Mouse (Mus musculus) left cerebral cortex, adult 9 months (tissue): ENCODE measurements around the gene Fkbp2.

ENCODE experiments used
- DNase-seq, 2 experiments: peaks; one replicate each; pipeline ENCODE4 v3.0.0; 2022; ENCODE audit warnings: low spot score in 2 of 2

Gene Fkbp2

DNA sequence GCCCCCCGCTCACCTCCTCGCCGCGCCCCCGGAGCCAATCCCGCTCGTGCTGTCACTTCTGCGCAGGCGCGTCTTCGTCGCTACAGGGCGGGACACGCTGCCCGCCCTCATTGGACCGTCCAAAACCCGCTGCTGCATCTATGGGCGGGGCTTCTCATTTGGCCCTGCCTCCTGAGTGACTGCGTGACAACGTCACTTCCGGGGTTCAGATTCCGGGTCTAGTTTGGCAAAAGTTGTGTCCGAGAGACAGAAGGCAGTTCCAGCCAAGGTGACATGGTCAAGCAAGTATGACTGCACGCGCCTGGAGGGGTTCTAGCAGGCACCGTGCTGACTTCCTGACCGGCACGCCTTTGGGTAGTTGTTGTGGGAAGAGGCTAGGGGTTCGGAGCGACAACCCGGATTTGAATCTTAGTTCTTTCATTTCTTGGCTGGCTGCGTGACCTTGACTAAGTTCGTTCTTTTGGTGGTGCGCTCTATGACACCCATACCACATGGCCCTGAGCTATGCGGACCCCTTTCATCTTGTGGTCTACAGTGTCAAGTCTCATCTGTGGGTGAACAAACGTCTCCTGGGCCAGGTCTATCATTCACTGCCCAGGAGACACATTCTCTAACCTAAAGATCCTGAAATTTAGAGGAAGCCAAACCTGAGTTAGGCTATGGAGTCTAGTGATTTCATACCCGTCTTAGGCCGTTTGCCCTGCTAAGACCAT is at the start of gene Fkbp2:
Fkbp2 (minus strand) TSS at position 121 of the 713 bp plus-strand sequence.
- DNase-seq, result peak; percentile 97 to 98

DNA sequence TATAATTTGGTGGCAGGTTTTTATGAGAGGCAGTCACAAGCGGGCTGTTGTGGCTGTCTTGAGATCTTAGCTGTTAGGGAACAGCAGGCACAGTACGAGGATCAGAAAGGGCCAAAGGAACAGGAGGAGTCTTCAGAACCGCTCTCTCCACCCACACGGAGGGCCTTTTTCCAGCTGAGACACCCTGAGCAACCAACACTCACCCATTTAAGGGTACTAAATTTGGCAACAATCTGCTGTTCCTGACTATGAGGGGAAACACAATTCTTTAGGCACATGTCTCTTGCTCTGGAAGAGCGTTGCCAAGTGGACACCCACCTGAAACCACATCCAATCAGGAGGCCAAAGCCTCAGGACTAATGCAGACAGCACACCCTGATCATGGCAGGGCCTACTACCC is 49.2 kb upstream of the Fkbp2 start:
- peak; percentile 70 to 80 for DNase-seq

DNA sequence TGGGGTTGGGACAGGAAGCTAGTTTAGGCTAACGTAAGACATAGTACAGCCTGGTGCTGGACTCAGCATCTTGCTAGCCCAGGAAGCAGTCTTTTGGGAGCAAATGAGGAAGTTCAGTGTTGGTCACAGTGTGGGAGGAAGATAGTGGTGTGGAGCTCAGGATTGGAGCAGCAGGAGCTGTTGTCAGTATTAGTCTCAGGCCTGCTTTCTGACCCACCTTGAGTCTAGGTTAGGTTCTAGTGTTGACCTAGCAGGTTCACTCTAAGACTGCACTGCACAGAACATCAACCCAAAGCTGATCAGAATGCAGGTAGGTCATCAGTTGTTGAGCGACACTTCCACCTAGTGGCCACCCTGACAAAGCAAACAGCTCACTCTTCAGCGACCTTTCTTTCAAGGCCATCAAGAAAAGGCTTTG is 39.9 kb upstream of the Fkbp2 start:
- DNase-seq, result no peak

DNA sequence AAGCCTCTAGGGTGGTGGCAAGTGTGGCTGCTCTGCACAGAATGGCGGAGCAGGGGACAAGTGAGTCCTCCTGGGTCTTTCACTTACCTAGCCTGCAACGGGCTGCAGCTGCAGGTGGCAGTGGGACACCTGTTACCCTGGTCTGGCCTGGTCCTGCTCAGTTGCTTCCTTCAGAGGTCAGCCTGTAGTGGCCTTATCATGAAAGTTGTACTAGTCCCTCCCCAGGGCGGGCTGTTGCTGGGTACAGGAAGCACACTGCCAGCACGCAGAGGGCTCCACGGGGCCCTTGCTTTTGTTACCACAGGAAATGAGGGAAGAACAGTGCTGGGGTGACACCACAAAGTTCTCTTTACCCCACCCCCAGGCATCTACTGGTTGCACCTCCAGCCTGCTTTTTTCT is 38.9 kb upstream of the Fkbp2 start, which contains the start of gene Fermt3:
Fermt3 (minus strand) TSS at position 279 of the 400 bp plus-strand sequence.
- peak in 1 of 2 experiments; percentile 36 for DNase-seq

DNA sequence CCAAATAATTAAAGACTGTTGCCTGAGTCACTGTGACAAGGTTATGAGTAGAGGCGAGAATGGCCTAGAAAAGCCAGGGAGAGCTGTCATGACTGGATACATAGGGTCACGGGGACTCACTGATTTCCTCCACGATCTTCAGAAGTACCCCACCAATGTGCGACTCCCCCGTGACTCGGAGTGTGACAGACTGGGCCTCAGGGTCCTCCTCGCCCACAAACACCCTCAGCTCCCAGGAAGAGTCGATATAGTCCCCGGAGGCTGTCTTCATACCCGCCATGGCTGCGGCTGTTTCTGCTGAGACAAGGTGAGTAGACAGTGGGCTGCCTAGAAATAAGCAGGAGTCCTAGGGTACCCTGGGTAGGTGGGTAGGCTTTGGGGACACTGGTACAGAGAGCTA is 38.2 kb upstream of the Fkbp2 start:
- DNase-seq, result no peak

DNA sequence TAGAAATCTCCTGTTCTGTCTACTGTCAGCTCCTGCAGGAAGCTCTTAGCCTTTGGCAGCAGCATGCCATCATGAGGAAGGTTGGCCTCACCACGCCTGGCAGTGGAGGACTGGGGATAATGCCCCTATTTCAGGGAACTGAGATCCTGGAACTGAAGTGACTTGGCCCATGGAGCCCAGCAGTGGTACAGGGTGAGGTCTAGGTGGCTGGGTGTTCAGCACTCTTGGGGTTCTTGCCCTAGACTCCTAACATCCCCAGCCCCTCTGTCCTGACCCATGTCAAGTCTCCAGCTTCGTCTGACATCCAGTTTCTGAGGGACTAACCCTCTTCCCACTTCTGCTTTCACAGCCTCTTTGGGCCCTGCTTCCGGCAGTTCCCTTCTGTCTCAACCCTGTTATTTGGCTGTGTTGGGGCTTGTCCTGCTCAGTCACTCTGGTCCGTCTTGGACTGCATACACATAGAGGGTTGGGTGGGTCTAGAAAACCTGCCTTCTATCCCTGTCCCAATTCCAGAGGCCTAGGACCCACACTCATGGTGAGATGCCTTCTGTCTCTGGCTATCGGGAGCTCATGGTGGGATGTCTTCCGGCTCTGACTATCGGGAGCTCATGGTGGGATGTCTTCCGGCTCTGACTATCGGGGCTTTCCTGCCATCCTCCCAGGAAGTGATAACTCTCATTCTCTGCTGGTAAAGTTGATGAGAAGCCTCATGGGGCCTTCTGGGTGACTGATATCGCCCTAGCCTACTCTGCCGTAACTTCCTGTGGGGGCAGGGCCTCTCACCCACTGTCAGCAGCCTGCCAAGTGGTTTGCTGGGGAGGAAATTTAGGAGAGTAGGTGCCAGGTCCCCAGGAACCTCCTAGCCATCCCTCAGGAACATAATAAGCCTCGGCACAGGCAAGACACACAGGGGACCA is 37.5 kb upstream of the Fkbp2 start:
- DNase-seq, result no peak

DNA sequence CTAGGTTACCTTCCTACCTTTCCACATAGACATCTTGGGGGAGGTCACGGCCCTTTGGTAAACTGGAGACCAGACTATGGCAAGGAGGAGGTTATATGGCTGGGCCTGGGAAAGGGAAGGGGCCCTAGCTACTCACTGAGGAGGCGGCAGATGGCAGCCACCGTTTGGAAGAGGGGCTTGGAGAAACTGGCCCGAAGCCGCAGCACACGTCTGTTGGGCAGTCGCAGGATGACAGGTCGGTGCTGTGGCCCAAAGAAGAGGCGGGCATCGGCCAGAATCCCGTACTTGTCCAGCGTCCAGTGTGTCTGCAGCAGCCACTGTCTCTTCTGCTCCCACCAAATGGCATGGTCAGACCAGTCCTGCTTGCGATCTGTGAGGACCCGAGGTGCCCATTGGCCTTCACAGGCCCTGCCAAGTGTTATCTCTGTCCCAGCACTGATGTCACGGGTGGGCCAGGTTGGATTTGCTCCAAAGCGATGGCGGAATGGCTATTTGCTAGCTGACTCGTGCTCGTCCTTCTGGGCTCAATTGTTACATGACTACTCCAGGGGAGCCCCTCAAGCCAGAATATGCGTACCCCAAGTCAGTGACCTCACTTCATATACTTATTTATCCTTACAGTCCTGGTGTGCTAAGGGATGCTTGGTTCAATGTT is 34.3 kb upstream of the Fkbp2 start:
- no peak for DNase-seq

DNA sequence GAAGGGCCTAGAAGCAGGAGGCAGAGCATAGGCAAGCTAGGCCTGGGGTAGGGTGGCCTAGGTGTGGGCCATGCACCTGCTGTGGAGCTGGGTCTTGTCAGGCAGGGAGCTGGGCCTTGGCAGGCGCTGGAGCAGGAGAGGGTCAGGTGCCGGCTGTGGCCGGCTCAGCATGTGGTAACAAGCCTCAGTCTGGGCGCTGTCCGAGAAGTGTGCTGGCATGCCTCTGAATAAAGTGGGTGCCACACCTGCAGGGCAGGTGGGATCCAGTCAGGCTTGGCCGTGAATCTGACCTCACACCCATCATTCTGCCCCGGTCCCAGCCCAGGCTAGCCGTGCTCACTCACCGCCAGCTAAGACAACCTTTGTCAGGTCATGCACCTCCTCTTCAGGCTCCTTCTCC is 33.7 kb upstream of the Fkbp2 start:
- no peak for DNase-seq

DNA sequence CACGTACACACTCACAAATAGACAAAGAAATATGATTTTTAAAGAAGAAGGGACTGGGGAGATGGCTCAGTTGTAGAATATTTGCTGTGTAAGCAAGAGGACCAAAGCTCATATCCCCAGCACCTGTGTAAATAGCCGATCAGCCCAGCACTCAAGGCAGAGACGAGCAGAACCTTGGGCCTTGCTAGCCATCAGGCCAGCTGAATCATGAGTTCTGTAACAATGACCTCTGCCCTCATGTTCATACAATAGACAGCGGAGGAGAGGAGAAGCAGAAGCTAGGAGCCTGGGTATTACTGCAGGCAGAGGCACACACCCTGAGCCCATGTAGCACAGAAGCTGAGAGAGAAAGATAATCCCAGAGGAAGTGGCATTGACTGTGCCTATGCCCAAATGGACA is 32.1 kb upstream of the Fkbp2 start:
- DNase-seq, result no peak

DNA sequence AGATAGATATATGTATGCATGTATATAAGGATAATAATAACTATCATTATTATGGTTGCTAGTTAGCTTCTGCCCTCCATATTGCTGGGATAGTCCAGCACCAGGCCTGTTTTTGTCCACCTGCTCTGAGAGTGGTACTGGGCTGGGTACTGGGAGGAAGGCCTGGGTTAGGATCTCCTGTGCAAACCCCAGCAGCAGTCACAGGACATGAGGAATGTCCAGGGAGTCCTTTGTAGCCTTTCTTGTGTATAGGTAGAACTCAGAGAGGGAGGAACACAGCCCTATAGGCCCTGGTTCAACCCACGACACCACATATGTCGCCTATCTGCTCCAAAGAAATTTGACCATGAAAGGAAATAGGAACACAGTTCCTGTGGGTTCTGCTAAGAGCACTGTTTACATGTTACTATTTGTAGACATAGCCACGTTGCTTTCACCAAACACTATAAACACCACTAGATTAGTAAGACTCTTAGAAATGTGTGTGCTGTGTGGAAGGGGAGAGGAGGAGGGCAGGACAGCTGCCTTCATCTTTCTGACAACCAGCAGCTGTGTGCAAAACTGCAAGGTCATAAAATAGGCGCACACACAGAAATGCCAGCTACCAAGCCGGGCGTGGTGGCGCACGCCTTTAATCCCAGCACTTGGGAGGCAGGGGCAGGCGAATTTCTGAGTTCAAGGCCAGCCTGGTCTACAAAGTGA is 26.7 kb upstream of the Fkbp2 start:
- DNase-seq, result no peak

DNA sequence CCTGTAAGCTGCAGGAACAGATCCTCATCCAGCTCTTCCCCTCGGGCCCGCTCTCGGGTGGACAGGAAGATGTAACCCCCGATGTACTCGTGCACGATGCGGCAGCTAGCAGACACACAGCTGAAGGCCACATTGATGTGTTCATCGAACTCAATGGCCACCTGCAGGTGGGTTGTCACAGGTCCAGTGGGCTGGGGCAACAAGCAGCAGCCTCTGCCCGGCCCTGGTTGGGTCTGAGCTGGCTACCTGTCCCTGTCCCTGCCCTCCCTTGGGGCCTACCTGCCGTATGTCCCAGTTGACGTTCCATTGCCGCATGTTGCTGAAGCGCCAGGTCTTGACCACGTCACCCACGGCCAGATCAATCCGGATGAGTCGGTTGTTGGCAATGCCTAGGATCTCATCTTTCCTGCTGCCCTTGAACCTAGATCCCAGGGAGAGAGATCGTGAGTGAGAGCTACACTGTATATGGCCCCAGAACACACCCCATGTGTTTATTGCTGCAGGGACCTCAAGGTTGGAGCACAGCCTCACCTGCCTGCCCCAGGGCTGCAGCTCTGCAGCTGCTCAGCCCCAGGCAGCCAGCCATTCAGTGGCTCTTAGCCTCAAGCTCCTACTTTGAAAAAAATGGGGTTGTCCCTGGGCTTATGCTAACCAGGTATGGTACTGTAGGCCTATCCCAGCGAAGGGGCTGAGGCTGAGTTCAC is 19.2 kb upstream of the Fkbp2 start:
- no peak for DNase-seq

DNA sequence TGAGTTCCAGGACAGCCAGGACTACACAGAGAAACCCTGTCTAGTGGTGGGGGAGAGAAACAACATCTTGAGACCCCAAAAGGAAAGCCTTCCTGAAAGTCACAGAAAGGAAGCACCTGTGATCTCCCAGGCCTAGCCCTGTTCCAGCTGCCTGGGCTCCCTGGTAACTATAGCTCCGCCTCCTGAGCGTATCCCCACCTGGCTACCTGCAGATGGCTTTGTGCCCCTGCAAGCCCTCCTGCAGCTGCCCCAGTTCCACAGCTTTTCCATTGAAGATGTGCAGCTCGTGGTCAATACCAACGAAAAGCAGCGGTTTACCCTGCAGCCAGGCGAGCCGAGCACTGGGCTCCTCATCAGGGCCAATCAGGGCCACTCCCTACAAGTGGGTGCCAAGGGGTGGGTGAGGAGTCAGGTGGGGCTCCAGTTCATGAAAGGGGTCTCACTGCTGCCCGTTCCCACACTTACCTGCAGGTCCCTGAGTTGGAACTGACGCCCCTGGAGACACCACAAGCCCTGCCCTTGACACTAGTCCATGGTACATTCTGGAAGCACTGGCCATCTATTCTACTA is 17.5 kb upstream of the Fkbp2 start:
- no peak for DNase-seq

DNA sequence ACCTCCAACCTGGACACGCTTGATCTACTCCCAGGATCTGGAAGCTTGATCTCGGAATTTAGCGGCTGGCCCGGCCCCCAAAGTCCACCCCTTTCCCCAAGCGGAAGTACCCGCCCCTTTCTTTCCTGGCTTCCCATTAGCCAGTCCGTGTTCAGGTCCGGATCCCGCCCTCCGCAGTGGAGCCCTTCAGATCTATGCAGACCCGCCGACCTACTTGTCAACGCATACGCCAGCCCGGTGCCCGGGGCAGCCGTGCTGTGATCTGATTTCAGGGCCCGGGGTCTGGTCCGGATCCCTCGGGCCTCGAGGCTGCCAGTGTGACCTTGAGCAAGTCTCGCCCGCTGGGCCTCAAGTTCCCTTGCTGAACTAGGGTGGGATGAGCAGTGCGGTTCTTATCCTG is 15.7 kb upstream of the Fkbp2 start, which contains the start of the genes Nudt22 and Trpt1:
Nudt22 (minus strand) TSS at position 112 of the 400 bp plus-strand sequence.
Trpt1 (plus strand) TSS at position 126 of the 400 bp plus-strand sequence.
- peak in 1 of 2 experiments; percentile 86 for DNase-seq

DNA sequence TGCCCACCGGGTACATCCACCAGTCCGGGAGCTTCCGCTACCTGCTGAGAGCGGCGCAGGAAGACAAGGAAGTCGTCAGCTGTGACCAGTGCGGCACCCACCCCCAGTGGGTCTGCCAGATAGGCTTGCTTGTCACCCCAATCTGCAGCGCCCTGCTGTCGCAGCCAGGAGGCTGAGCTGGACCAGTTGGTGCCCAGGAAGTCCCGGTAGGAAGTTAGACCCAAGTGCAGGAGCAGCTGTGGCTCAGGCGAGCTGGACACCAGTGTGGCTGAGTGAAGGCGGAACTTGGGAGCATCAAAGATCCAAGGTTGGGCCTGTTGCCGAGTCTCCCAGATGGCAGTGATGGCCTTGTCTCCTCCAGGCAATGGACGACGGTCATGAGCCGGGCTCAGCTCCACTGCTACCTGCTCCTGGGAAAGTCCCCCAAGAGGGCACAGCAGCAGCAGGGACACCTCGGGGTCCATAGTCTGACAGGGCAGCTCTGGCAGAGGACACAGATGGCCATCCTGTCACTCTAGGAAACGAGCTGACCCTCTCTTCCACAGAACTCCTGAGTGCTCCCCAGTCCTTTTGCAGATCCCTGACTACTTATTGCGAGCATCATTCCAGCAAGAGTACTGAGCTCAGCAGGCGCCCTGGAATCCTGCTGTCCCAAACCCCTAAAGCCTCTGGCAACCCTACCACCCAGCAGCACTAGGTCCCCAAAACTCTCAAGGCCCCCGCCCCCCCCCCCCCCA is 15.1 kb upstream of the Fkbp2 start:
- no peak for DNase-seq

DNA sequence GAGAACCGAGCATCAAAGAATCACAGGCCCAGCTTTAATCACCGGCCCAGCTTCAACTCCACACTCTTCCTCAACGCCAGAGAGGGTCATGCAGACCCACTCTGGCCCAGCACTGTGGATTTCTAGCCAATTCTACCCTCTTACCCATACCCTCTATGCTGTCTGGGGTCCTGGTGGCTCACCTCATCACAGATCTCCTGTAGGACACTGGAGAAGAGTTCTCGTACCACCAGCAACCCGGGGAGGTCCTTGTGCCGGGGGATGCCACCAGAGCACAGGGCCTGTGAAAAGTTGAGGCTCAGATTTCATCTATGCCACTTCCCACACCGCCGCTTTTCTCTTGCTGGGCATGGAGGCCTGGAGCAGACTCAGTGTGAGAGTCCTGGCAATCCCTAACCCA is 14.2 kb upstream of the Fkbp2 start:
- DNase-seq, result no peak

DNA sequence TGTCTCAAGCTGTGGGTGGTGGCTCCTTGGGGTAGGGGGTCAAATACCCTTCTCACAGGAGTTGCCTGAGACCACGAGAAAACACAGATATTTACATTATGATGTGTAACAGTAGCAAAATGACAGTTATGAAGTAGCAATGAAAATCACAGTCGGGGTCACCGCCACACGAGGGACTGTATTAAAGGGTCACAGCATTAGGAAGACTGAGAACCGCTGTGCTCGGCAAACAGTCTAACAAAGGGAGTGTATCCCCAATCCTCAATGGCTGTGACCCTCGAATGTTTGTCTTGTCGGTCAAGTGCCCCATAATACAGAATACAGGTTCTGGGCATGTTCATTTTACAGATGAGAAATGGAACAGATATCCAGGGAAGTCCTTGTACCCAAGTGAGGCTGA is 13.7 kb upstream of the Fkbp2 start:
- no peak for DNase-seq

DNA sequence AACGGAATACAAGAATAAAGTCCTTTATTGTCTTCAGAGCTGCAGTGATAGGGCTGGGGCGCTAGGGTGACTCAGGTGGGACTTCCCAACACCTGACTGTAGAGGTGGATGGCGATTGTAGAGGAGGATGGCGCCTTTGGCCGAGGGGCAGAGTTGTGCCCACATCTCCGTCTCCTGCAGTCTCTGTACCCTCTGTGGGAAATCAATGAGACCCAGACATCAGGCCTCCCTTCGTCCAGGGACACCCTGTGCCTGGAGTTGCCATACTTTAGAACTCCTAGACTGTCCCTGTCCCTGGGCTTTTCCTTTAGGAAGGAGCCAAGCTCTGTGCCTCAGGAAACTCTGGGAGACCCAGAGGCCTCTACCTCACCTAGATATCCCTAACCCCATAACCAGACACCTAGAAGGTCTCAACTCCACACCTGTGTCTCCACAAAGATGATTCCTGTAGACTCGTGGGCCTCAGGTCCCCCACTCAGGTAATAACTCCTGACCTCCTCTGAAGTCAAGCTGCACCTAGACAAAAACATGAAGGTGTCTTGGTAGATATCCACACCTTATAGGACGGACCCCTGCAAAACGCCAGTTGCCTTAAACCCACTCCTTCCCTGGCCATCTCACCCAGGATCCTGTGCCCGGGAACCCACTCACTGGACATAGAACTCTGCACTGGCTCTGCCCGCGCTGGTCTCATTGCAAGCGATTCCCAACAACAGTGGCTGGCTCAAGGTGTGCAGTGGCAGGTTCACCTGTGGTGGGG is 12.9 kb upstream of the Fkbp2 start:
- DNase-seq, result no peak

DNA sequence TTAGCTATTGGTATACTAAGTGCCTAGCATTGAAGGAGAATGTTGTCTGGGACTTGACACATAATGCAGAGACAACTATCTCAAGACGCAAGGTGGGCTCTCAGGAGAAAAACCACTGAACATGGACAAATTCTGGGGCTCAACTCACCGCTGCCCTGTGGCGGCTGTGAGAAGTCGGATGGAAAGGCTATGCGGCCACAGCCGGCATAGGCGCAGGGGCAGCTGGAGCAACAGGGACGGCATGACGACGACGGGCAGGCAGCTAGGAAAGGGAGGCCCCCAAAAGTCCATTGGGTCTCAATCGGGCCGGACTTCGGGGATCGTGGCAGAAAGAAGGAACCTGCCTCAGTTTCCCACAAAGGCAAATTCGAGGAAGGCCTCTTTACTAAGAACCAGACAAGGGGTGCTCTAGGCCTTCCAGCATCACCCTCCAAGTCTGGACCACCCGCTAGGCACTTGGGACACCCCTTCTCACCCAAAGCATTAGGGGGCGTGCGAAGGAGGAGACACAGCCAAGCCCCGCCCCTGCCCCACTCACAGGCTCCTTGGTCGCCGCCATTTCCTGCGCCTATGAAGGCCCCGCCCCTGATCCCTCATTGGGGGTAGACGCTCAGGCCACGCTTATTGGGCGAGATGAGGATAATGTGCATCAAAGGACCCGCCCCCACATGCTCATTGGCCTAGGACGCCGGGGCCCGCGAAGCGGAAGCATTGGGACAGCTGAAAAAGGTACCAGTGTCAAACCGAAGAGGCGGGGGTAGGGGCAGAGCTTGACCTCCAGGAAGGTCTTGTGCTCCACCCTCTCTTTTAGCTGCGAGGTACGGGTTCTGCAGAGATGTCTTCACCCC is 11.9 kb upstream of the Fkbp2 start, which contains the start of gene Dnajc4:
Dnajc4 (minus strand) TSS at position 562 of the 848 bp plus-strand sequence.
- peak; percentile 92 to 97 for DNase-seq
